Comparison of ENCODE assay signal across 8 mouse cellular contexts in genomic region chr2:118546104-118546797, GRCm38 (mm10). TPM values are rescaled to one million over a fixed set of nuclear protein-coding genes. Genes with fewer than 3 reads are reported as not detected.
A peak's percentile ranks its signal among the peaks of the same experiment; 100 is the strongest.
DNase-seq lines count a peak whose midpoint lies in the region; ATAC-seq and TF ChIP-seq lines count a peak whose summit lies in the region.

No protein-coding gene starts in this region.

- no peak overlapping the region for H3K4me2 ChIP-seq in forebrain, postnatal 0 days (ENCODE audit: low read depth)
- peak overlapping the region; percentile 87 for H3K4me2 ChIP-seq in heart, embryonic 16.5 days (ENCODE audit: low read depth, low read length)

- peak overlapping the region; percentile 94 for H3K27ac ChIP-seq in forebrain, embryonic 10.5 days
- no peak overlapping the region for H3K27ac ChIP-seq in forebrain, postnatal 0 days (ENCODE audit: low read depth, low read length)
- H3K27ac ChIP-seq in heart, embryonic 16.5 days (ENCODE audit: low read length) = peak overlapping the region; percentile 99

- no peak for ATAC-seq in forebrain, postnatal 0 days
- ATAC-seq in heart, embryonic 16.5 days (replicated peaks; ENCODE audit: extremely low read depth, insufficient read depth, low FRiP score) = no peak

- H3K9me3 ChIP-seq in forebrain, embryonic 10.5 days = no peaks in the 10 kb centered on the region
- no peaks in the 10 kb centered on the region for H3K9me3 ChIP-seq in forebrain, postnatal 0 days (ENCODE audit: low read length)
- no peaks in the 10 kb centered on the region for H3K9me3 ChIP-seq in heart, embryonic 16.5 days (replicated peaks; ENCODE audit: control insufficient read depth, low read length)

- 24% methylated on average over 5 of the region's 5 CpGs for WGBS in forebrain, embryonic 10.5 days
- 34% methylated on average over 5 of the region's 5 CpGs for WGBS in forebrain, postnatal 0 days
- WGBS in heart, embryonic 16.5 days = 38% methylated on average over 5 of the region's 5 CpGs

- 0 out of 2 replicates have a peak, but pooled peaks cover 9% of the 10 kb centered on the region for H3K36me3 ChIP-seq in forebrain, embryonic 10.5 days (replicated peaks)
- no peaks in the 10 kb centered on the region for H3K36me3 ChIP-seq in forebrain, postnatal 0 days (ENCODE audit: insufficient read depth)
- no peaks in the 10 kb centered on the region for H3K36me3 ChIP-seq in heart, embryonic 16.5 days (ENCODE audit: control insufficient read depth, insufficient read depth)

- H3K4me3 ChIP-seq in forebrain, embryonic 10.5 days = peak overlapping the region; percentile 95; the same call in 1 of the 2 replicates
- H3K4me3 ChIP-seq in forebrain, postnatal 0 days (ENCODE audit: low read depth, low read length) = no peak overlapping the region
- peak overlapping the region; percentile 18 for H3K4me3 ChIP-seq in heart, embryonic 16.5 days (ENCODE audit: low read length)

- no peak for TF ChIP-seq CTCF in forebrain, postnatal 0 days (IDR thresholded peaks at IDR 0.05; ENCODE audit: low read depth)

- peaks cover 85% of the 10 kb centered on the region for H3K4me1 ChIP-seq in forebrain, embryonic 10.5 days
- H3K4me1 ChIP-seq in forebrain, postnatal 0 days (ENCODE audit: insufficient read depth) = no peaks in the 10 kb centered on the region
- H3K4me1 ChIP-seq in heart, embryonic 16.5 days (ENCODE audit: control insufficient read depth, insufficient read depth, low read length) = peaks cover 78% of the 10 kb centered on the region

- DNase-seq in forebrain, embryonic 10.5 days (ENCODE audit: extremely low spot score, low spot score) = no peak
- no peak for DNase-seq in forebrain, postnatal 0 days
- DNase-seq in B cell, adult 2 months = peak; percentile 66 to 68
- DNase-seq in lung, postnatal 10 days = peak; percentile 38
- no peak for DNase-seq in ovary, adult 18-20 months (ENCODE audit: low spot score)
- no peak for DNase-seq in cerebellum, adult 9-10 months
- no peak for DNase-seq in adrenal gland, adult 2 months

- no peak overlapping the region for H3K9ac ChIP-seq in forebrain, postnatal 0 days
- H3K9ac ChIP-seq in heart, embryonic 16.5 days (ENCODE audit: low read length) = peak overlapping the region; percentile 70

- peaks cover 40% of the 10 kb centered on the region for H3K27me3 ChIP-seq in forebrain, embryonic 10.5 days (ENCODE audit: poor library complexity, severe bottlenecking)
- peaks cover 12% of the 10 kb centered on the region; the same call in 1 of the 2 replicates for H3K27me3 ChIP-seq in forebrain, postnatal 0 days (ENCODE audit: insufficient read depth, low read length)
- H3K27me3 ChIP-seq in heart, embryonic 16.5 days (ENCODE audit: control insufficient read depth, insufficient read depth, low read length) = no peaks in the 10 kb centered on the region

RNA-seq across cellular contexts. Expression of gene Bmf, which starts 3.2 kb away (rescaled TPM):
- polyA plus RNA-seq in forebrain, embryonic 10.5 days (2016; fragmentation: Nextera tagmentation; extraction: Ambion mirVana) = 3.8 and 4.5 TPM in 2 replicates
- 5.3 and 6.6 TPM in 2 replicates for total RNA-seq in forebrain, postnatal 0 days (2014; rRNA removed)
- 1.2 and 1.3 TPM in 2 replicates for polyA plus RNA-seq in forebrain, postnatal 0 days (2015; fragmentation: Nextera tagmentation; extraction: Ambion mirVana)
- polyA plus RNA-seq in heart, embryonic 16.5 days (2015; fragmentation: Nextera tagmentation; extraction: Ambion mirVana) = 1.4 and 1.8 TPM in 2 replicates
- 10 to 100 TPM in 1 of 2 experiments, 1 to 10 TPM in 1; 8.9 to 15.9 TPM for total RNA-seq in adrenal gland, adult 2 months (2021)
- 29.6 and 31.1 TPM in 2 replicates for polyA plus RNA-seq in adrenal gland, adult 2 months (2012; rRNA removed)

RNA-seq across cellular contexts. Expression of gene Bub1b, which starts 51.8 kb away (rescaled TPM):
- 168 and 179 TPM in 2 replicates for polyA plus RNA-seq in forebrain, embryonic 10.5 days (2016; fragmentation: Nextera tagmentation; extraction: Ambion mirVana)
- total RNA-seq in forebrain, postnatal 0 days (2014; rRNA removed) = 10.1 and 11.9 TPM in 2 replicates
- 6.5 and 7.2 TPM in 2 replicates for polyA plus RNA-seq in forebrain, postnatal 0 days (2015; fragmentation: Nextera tagmentation; extraction: Ambion mirVana)
- 74.8 and 78.4 TPM in 2 replicates for polyA plus RNA-seq in heart, embryonic 16.5 days (2015; fragmentation: Nextera tagmentation; extraction: Ambion mirVana)
- total RNA-seq in adrenal gland, adult 2 months (2021) = 1 to 10 TPM; 2.8 to 4.6 TPM
- polyA plus RNA-seq in adrenal gland, adult 2 months (2012; rRNA removed) = 1.0 and 1.1 TPM in 2 replicates

Comparison
In these comparisons a context has a peak if more than half of its experiments do, and no peak if none do; other contexts are left out.
1. DNase-seq: peak in B cell, adult 2 months (2 of 2) and lung, postnatal 10 days (single experiment); none in forebrain, embryonic 10.5 days (single experiment), forebrain, postnatal 0 days (single experiment), ovary, adult 18-20 months (single experiment), cerebellum, adult 9-10 months (single experiment) and adrenal gland, adult 2 months (single experiment).